Mouse (Mus musculus): ENCODE results near the gene Tmem120b.

DNA sequence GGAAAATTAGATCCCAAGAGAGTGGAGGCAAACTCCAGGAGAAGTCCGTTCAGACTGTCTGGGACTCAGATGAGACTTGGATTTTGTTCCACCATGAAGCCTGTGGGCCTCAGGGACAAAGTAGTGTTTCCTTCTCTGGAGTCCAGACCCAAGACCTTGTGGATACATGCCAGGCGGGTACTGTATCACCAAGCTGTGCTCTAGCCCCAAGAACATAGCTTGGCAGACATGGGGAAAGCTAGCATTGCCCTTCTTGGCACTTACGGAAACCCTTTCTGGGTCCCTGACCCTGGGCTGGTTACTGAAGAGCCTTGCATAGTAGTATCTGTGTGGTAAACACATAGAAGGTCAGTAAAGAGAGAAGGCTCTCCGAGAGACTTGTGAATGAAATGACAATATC is 91.2 kb downstream of the Tmem120b start:
- TF ChIP-seq CTCF (conservative IDR thresholded peaks at IDR 0.05; ENCODE audit: insufficient read depth, insufficient read length, low read depth, low read length) (no peak), POLR2A (IDR thresholded peaks at IDR 0.05; ENCODE audit: low read depth, low read length) (no peak)
